Mouse (Mus musculus) testis, adult 2 months (tissue): ENCODE measurements at regions not wholly inside any gene's neighbourhood (a gene's known extent, or its start where the extent isn't known, plus 50 kb on each side); places are given as distances from the start of the nearest gene placed in this dataset.

Source experiments
- H3K27ac ChIP-seq: fragments of 200-500 bp; 2 replicates; pipeline ENCODE4 v1.5.1; 2012; ENCODE audit warnings: low read depth, low read length; ENCODE audit not compliant: control insufficient read depth, insufficient read depth
- H3K27me3 ChIP-seq: fragments of 200-500 bp; 2 replicates; pipeline ENCODE4 v1.6.1; 2012; ENCODE audit warnings: mild to moderate bottlenecking, low read length, moderate library complexity; ENCODE audit not compliant: control insufficient read depth, insufficient read depth
- H3K36me3 ChIP-seq: fragments of 200-500 bp; 2 replicates; pipeline ENCODE4 v1.6.1; 2012; ENCODE audit warnings: mild to moderate bottlenecking, low read length; ENCODE audit not compliant: control insufficient read depth, insufficient read depth
- H3K4me1 ChIP-seq: fragments of 200-500 bp; 2 replicates; pipeline ENCODE4 v1.6.1; 2012; ENCODE audit warnings: low read length; ENCODE audit not compliant: control insufficient read depth, insufficient read depth
- H3K4me3 ChIP-seq: fragments of 200-500 bp; 2 replicates; pipeline ENCODE4 v1.5.1; 2012; ENCODE audit warnings: low read depth, mild to moderate bottlenecking, low read length, moderate library complexity, mixed read lengths; ENCODE audit not compliant: control insufficient read depth
- CTCF ChIP-seq: fragments of 200-500 bp; IDR thresholded peaks from 2 replicates; pipeline ENCODE4 v1.5.1; 2012; ENCODE audit warnings: low read depth, mild to moderate bottlenecking, inconsistent platforms, low read length, moderate library complexity; ENCODE audit not compliant: control insufficient read depth, insufficient read depth, insufficient replicate concordance
- POLR2A ChIP-seq: fragments of 200-500 bp; IDR thresholded peaks from 2 replicates; pipeline ENCODE4 v1.6.1; 2012; ENCODE audit warnings: low read depth, mild to moderate bottlenecking, inconsistent platforms, low read length, moderate library complexity; ENCODE audit not compliant: control insufficient read depth

DNA sequence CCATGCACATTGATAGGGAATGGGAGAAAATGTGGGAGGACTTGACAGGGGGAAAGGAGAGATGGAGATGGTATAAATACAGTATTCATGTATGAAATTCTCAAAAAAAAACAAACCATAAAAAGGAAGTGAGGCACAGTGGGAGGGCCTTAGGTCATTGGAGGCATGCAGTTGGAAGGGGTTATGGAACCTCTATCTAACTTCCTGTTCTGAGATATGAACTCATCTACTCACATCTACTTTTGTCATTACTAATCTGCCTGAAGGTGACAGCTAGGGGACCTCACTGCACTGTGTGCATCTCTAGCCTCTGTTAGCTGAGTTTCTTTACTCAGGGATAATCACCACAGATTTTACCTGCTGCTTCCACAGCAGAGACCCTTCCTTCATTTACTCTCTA, 366.3 kb upstream of the Prickle1 start:
- Histone ChIP-seq H3K4me1 (peaks cover 4% of the 10 kb centered on the region), H3K4me3 (no peak overlapping the region), H3K27ac (no peak overlapping the region), H3K27me3 (no peaks in the 10 kb centered on the region), H3K36me3 (no peaks in the 10 kb centered on the region)
- no peak for TF ChIP-seq POLR2A
- TF ChIP-seq CTCF, result no peak

DNA sequence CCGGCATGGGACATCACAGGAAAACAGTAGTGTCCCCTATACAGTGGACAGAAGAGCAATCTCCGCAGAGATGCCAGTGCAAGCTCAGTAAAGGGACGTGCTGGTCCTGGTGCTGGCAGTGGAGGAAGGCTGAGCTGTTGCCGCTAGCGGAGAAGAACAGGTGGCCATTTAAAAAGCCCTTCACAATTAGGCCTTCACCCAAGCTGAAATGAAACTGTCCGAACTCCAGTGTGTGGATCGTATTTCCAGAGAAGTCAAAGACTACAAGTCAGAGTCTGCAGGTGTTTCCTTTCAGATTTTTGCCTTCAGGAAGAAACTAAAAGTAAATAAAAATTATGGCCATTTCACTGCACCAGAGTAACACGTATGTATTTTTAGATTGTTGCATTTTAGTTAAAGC, 364.2 kb upstream of the Prickle1 start:
- no peaks in the 10 kb centered on the region for H3K36me3 ChIP-seq
- TF ChIP-seq CTCF (no peak), POLR2A (no peak)
- no peak overlapping the region for H3K4me3 ChIP-seq
- H3K4me1 ChIP-seq, result peaks cover 4% of the 10 kb centered on the region
- no peak overlapping the region for H3K27ac ChIP-seq
- H3K27me3 ChIP-seq, result no peaks in the 10 kb centered on the region

DNA sequence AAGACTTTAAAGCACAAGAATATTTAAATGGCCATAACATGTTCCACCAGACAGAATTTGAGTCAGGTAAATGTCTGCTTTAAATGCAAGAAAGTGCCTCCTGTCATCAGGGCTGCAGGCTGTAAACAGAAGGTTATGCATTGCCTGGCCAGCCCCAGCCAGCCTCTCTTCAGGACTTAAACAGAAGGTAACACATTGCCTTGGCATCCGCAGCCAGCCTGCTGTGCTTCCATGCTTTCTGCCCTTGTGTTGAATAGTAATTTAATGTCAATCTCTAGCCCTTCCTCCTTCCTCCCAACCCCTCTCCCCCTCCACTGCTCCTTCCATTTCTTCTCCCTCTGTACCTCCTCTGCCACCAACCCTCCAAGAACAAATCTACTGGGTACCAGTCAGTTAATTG, 362.4 kb upstream of the Prickle1 start:
- Histone ChIP-seq H3K4me1 (no peaks in the 10 kb centered on the region), H3K4me3 (no peak overlapping the region), H3K27ac (no peak overlapping the region), H3K27me3 (no peaks in the 10 kb centered on the region), H3K36me3 (no peaks in the 10 kb centered on the region)
- TF ChIP-seq CTCF (no peak), POLR2A (no peak)

DNA sequence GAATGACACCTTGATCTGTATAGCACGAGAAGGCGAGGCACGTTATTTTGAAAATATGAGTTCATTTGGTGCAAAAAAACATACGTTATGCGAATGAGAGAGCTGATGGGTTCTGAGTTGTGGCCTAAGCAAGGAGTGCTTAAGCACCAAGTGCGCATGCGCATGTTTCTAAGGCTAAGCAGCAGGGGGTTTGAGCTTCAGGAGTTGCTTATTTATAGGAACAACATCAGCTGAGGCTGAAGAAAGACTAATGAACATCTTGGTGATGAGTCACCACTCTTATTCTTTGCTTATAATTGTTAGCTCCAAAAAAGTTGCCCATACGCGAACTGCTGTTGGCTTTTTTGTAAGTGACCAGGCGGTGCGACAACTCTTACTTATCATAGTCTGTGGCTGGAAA, 361.1 kb upstream of the Prickle1 start:
- TF ChIP-seq CTCF (no peak), POLR2A (no peak)
- H3K27me3 ChIP-seq, result no peaks in the 10 kb centered on the region
- H3K27ac ChIP-seq, result no peak overlapping the region
- no peak overlapping the region for H3K4me3 ChIP-seq
- no peaks in the 10 kb centered on the region for H3K4me1 ChIP-seq
- no peaks in the 10 kb centered on the region for H3K36me3 ChIP-seq

DNA sequence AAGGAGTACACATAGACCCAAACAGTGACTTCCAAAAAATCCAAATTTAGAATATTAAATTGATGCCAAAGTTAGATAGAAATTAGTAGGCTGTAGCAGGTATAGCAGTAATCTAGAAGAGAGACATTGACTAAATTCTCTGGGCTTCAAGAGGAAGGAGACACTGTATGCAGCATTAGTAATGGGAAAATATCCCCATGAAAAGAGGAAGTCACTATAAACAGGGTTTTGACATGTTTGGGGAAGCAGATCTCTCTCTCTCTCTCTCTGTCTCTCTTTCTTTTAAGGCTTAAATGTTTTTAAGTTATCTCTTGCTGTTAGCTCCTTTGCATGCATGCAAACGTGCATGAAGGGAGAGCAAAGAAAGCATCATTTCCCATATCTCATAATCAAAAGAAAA, 357.9 kb upstream of the Prickle1 start:
- TF ChIP-seq CTCF, result no peak
- no peak for TF ChIP-seq POLR2A
- Histone ChIP-seq H3K4me3 (no peak overlapping the region), H3K27me3 (no peaks in the 10 kb centered on the region), H3K36me3 (no peaks in the 10 kb centered on the region), H3K27ac (no peak overlapping the region), H3K4me1 (no peaks in the 10 kb centered on the region)

DNA sequence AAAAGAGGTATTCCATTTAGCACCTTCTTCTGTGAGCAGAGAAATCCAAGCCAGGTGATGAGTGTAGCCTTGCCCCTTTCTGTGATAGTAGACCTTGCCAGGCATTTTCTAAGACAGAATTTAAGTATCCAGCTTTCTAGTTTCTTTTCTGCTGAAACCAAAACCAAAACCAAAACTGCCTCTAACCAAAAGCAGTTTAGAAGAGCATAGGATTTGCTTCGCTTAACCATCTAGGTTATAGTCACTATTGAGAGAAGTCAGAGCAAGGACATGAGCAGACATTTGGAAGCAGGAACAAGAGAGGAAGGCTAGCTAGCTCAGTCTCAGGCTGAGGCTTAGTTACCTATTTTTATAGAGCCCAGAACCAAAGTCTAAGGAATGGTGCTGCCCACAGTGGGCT, 354.8 kb upstream of the Prickle1 start:
- TF ChIP-seq POLR2A (no peak), CTCF (no peak)
- no peaks in the 10 kb centered on the region for H3K27me3 ChIP-seq
- H3K27ac ChIP-seq, result no peak overlapping the region
- no peaks in the 10 kb centered on the region for H3K4me1 ChIP-seq
- no peaks in the 10 kb centered on the region for H3K36me3 ChIP-seq
- no peak overlapping the region for H3K4me3 ChIP-seq

DNA sequence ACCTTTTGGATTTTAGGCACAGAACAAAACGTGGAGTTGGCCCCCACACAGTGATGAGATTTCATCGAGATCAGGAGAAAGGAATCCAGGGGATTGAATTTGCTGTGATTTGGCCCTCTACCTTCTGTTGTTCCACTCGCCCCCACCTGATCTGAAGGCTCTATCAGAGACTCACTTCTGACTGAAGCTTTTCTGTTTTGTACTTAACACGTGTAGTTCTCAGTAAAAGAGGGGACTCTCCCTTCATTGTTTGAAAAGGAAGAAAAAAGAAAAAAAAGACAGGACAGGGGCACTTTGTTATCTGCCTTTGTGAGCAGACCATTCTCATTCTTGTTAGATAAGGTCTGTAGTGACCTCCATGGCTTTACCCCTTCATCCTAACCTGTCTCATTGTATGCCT, 353.2 kb upstream of the Prickle1 start:
- no peak overlapping the region for H3K27ac ChIP-seq
- no peak overlapping the region for H3K4me3 ChIP-seq

DNA sequence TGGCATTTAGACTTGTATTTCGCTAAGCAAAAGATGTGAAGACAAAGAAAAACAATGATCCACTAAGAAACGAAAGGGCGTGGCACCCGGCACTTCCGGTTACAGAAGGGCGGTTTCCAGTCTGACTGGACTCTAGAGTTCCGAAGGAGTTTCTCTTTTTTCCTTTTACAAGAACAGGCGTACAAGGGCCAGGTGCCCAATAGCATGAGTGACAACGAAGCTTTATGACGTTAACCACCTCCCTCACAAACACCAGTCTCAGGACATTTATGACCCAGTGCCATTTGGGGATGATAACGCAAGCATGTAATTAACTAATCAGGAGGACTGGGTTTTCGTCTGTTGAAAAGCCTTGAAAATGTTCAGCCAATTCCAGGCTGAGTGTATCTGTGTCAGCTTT, 347.9 kb upstream of the Prickle1 start:
- Histone ChIP-seq H3K36me3 (no peaks in the 10 kb centered on the region), H3K4me3 (peak overlapping the region; percentile 56), H3K27me3 (no peaks in the 10 kb centered on the region), H3K4me1 (no peaks in the 10 kb centered on the region; the same call in 1 of the 2 replicates), H3K27ac (no peak overlapping the region)
- TF ChIP-seq CTCF, result no peak
- no peak for TF ChIP-seq POLR2A

More for the DNA sequence above, 353.2 kb upstream of the Prickle1 start:
- no peak for TF ChIP-seq CTCF
- Histone ChIP-seq H3K36me3 (no peaks in the 10 kb centered on the region), H3K27me3 (no peaks in the 10 kb centered on the region), H3K4me1 (no peaks in the 10 kb centered on the region)
